Mouse (Mus musculus): Measurements from ENCODE around the gene Olfr1311. TPM values are rescaled to one million over a fixed set of nuclear protein-coding genes. Genes with fewer than 3 reads are reported as not detected.
"Not testable (repeated sequence)": the region's sequence is repeated elsewhere in the genome, so short reads cannot be mapped to it uniquely, and the experiment has no call there.

Gene Olfr1311
- polyA plus RNA-seq (2015; fragmentation: Nextera tagmentation; extraction: Ambion mirVana) = not detected in 2 replicates

DNA sequence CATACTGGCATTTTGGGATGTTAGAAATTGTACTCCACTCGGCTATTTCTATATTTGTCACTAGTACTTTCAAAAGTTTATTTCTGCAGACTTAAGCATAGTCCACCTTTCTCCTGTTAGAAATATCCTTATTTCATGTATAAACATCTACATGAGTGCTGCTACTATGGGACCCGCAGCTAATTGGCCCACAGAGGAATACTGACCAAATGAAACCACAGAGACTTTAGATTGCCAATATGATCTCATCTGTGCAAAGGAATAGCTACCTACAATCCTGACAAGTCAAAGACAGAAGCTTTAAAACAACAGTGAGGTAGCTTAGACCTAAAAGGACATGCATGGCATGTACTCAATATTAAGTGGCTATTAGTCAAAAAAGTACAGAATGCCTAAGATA is at the start of gene Olfr1311:
TSS of gene Olfr1311 (minus strand) at position 101 of the 400 bp plus-strand sequence.
- H3K4me3 ChIP-seq (replicated peaks) = no peak within 1 kb of the TSS
- no peaks in the 10 kb centered on the region for H3K36me3 ChIP-seq
- ATAC-seq (ENCODE audit: insufficient read depth, low FRiP score, low read depth) = no peak
- H3K4me2 ChIP-seq = no peak within 1 kb of the TSS
- 86% methylated on average over 2 of the region's 2 CpGs for WGBS
- H3K27ac ChIP-seq = no peak within 1 kb of the TSS
- no peak within 1 kb of the TSS for H3K9ac ChIP-seq
- no peaks in the 10 kb centered on the region for H3K9me3 ChIP-seq
- H3K27me3 ChIP-seq (replicated peaks) = no peaks in the 10 kb centered on the region
- no peaks in the 10 kb centered on the region for H3K4me1 ChIP-seq

DNA sequence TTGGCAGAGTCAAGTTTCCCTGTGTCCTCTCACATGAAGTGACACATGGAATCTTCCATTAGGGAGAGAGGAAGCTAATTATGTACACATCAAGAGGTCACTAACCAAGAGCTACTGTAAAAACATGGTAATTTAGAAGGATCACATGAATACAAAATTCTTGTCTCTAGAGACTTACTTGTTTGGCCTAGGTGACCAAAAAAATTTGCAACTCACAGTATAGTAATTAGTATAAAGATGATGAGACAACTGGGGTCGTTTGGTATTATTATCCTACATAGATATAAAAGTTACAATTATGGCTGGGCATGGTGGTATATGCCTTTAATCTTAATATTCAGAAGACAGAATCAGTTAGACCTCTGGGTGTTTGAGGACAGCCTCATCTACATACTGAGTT is 25.9 kb upstream of the Olfr1311 start, which contains the start of gene Olfr1312:
TSS of gene Olfr1312 (minus strand) at position 101 of the 400 bp plus-strand sequence.
- Histone ChIP-seq H3K9me3 (no peaks in the 10 kb centered on the region), H3K4me3 (replicated peaks) (no peak within 1 kb of the TSS), H3K9ac (no peak within 1 kb of the TSS), H3K27ac (no peak within 1 kb of the TSS), H3K27me3 (replicated peaks) (no peaks in the 10 kb centered on the region), H3K4me2 (no peak within 1 kb of the TSS), H3K4me1 (no peaks in the 10 kb centered on the region), H3K36me3 (no peaks in the 10 kb centered on the region)
- ATAC-seq (ENCODE audit: insufficient read depth, low FRiP score, low read depth) = no peak
- 30% methylated on average over 1 of the region's 1 CpGs for WGBS

DNA sequence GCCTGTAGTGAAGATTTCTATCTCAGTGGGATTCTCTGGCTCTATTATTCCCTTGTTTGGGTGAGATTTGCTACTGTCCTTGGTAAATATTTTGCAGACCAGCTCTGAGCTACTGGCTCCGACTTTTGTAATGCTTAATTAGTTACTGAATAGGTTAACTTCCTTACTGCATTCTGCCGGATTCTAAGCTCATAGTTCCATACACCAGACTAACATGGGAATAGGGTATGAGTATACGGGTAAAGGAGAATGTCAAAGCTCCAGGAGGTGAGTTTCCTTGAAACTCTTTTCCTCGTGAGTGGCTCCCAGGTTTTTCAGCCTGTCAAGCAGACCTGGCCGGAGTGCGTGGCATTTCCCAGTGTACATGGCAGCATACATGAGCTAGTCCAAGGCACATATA is 2.8 kb upstream of the Olfr1311 start:
- ATAC-seq (ENCODE audit: insufficient read depth, low FRiP score, low read depth); H3K27me3 ChIP-seq (replicated peaks); H3K4me1 ChIP-seq; H3K4me3 ChIP-seq (replicated peaks); H3K9ac ChIP-seq; H3K9me3 ChIP-seq; H3K36me3 ChIP-seq; H3K4me2 ChIP-seq; H3K27ac ChIP-seq: not testable (repeated sequence)
- 33% methylated on average over 6 of the region's 6 CpGs for WGBS

DNA sequence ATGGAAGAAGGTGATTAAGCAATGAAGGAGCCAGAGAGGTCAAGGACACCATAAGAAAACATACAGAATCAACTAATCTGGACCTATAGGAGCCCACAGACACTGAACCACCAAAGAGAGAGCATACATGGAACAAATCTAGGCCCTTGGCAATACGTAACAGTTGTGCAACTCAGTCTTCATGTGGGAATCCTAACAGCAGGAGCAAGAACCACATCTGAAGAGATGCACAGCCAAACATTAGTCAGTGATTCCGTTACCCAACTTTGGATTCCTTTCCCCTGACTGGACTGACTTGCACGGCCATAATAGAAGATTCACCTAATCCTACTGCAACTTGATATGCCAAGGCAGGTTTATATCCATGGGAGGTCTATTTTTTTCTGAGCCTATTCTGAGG is 9.3 kb downstream of the Olfr1311 start:
- WGBS = 72% methylated on average over 3 of the region's 3 CpGs
- Histone ChIP-seq H3K27ac (no peak overlapping the region), H3K4me1 (no peaks in the 10 kb centered on the region), H3K27me3 (replicated peaks) (no peaks in the 10 kb centered on the region), H3K4me3 (replicated peaks) (no peak overlapping the region), H3K36me3 (no peaks in the 10 kb centered on the region), H3K9me3 (no peaks in the 10 kb centered on the region), H3K9ac (no peak overlapping the region), H3K4me2 (no peak overlapping the region)
- ATAC-seq (ENCODE audit: insufficient read depth, low FRiP score, low read depth) = no peak

DNA sequence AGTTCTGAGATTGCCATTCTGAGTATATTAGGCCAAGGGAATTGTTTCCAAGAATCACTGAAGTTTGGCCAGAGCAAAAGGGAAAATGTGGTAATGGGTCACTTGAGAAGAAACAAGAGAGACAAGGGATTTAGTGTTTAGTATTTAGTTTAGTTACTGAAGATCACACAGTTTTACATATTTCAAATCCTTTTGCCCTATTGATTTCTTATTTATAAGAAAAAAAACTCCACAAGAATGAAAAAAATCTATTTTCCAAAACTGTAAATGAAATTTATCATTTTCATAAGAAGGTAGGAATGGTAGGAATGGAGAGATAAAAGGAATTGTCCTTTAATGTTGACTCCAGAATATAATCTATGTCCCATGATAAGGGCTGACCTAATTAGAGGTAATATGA is 11.6 kb downstream of the Olfr1311 start, which contains the start of gene Olfr1310:
TSS of gene Olfr1310 (minus strand) at position 101 of the 400 bp plus-strand sequence.
- Histone ChIP-seq H3K9ac (no peak within 1 kb of the TSS), H3K4me3 (replicated peaks) (no peak within 1 kb of the TSS), H3K9me3 (no peaks in the 10 kb centered on the region), H3K27ac (no peak within 1 kb of the TSS), H3K36me3 (no peaks in the 10 kb centered on the region), H3K4me2 (no peak within 1 kb of the TSS), H3K27me3 (replicated peaks) (no peaks in the 10 kb centered on the region), H3K4me1 (no peaks in the 10 kb centered on the region)
- no peak for ATAC-seq (ENCODE audit: insufficient read depth, low FRiP score, low read depth)

DNA sequence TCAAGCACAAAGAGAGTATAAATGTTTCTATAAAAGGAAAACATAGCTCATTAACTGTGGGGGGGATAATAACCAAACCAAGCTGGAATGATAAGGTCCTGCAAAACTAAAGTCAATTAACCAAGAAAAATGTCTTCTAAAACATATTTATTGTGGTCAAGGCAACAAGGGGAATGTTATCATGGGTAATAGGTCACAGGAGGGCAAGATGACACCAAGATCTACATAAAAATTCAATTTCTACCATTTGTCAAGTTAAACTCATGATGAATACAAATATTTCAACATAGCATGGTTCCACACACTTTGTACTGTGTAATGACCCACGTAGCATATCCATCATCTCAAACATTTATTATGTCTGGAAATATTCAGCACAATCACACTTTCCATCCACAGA is 34.0 kb downstream of the Olfr1311 start, which contains the start of gene Olfr1309:
TSS of gene Olfr1309 (minus strand) at position 101 of the 400 bp plus-strand sequence.
- no peak within 1 kb of the TSS for H3K4me2 ChIP-seq
- no peak within 1 kb of the TSS for H3K27ac ChIP-seq
- H3K9ac ChIP-seq = no peak within 1 kb of the TSS
- WGBS = 67% methylated on average over 1 of the region's 1 CpGs
- no peak within 1 kb of the TSS for H3K4me3 ChIP-seq (replicated peaks)
- H3K4me1 ChIP-seq = no peaks in the 10 kb centered on the region
- H3K36me3 ChIP-seq = no peaks in the 10 kb centered on the region
- no peaks in the 10 kb centered on the region for H3K27me3 ChIP-seq (replicated peaks)
- H3K9me3 ChIP-seq = no peaks in the 10 kb centered on the region
- no peak for ATAC-seq (ENCODE audit: insufficient read depth, low FRiP score, low read depth)

Other genes starting within 250 kb of the Olfr1311 start
- not detected in 2 replicates for gene Olfr1302, start 247.0 kb downstream of the Olfr1311 start, polyA plus RNA-seq (2015; fragmentation: Nextera tagmentation; extraction: Ambion mirVana)
- gene Olfr1303, start 204.1 kb downstream of the Olfr1311 start, polyA plus RNA-seq (2015; fragmentation: Nextera tagmentation; extraction: Ambion mirVana) = not detected in 2 replicates
- gene Olfr1305, start 147.3 kb downstream of the Olfr1311 start, polyA plus RNA-seq (2015; fragmentation: Nextera tagmentation; extraction: Ambion mirVana) = not detected in 2 replicates
- not detected in 2 replicates for gene Olfr1306, start 108.1 kb downstream of the Olfr1311 start, polyA plus RNA-seq (2015; fragmentation: Nextera tagmentation; extraction: Ambion mirVana)
- gene Olfr1307, start 75.0 kb downstream of the Olfr1311 start, polyA plus RNA-seq (2015; fragmentation: Nextera tagmentation; extraction: Ambion mirVana) = not detected in 2 replicates
- not detected in 2 replicates for gene Olfr1308, start 59.5 kb downstream of the Olfr1311 start, polyA plus RNA-seq (2015; fragmentation: Nextera tagmentation; extraction: Ambion mirVana)
- not detected in 2 replicates for gene Olfr1309, start 34.1 kb downstream of the Olfr1311 start, polyA plus RNA-seq (2015; fragmentation: Nextera tagmentation; extraction: Ambion mirVana)
- gene Olfr1310, start 11.7 kb downstream of the Olfr1311 start, polyA plus RNA-seq (2015; fragmentation: Nextera tagmentation; extraction: Ambion mirVana) = not detected in 2 replicates
- not detected in 2 replicates for gene Olfr1312, start 25.8 kb upstream of the Olfr1311 start, polyA plus RNA-seq (2015; fragmentation: Nextera tagmentation; extraction: Ambion mirVana)
- gene Olfr1313, start 53.4 kb upstream of the Olfr1311 start, polyA plus RNA-seq (2015; fragmentation: Nextera tagmentation; extraction: Ambion mirVana) = not detected in 2 replicates
- gene Olfr1314, start 72.4 kb upstream of the Olfr1311 start, polyA plus RNA-seq (2015; fragmentation: Nextera tagmentation; extraction: Ambion mirVana) = not detected in 2 replicates
- not detected in 2 replicates for gene Olfr1315-ps1, start 91.0 kb upstream of the Olfr1311 start, polyA plus RNA-seq (2015; fragmentation: Nextera tagmentation; extraction: Ambion mirVana)
- gene Olfr1316, start 110.6 kb upstream of the Olfr1311 start, polyA plus RNA-seq (2015; fragmentation: Nextera tagmentation; extraction: Ambion mirVana) = not detected in 2 replicates
- not detected in 2 replicates for gene Olfr1317, start 115.9 kb upstream of the Olfr1311 start, polyA plus RNA-seq (2015; fragmentation: Nextera tagmentation; extraction: Ambion mirVana)
- not detected in 2 replicates for gene Olfr1318, start 129.8 kb upstream of the Olfr1311 start, polyA plus RNA-seq (2015; fragmentation: Nextera tagmentation; extraction: Ambion mirVana)
- 27.0 and 28.0 TPM in 2 replicates for gene Lpcat4, start 215.1 kb upstream of the Olfr1311 start, polyA plus RNA-seq (2015; fragmentation: Nextera tagmentation; extraction: Ambion mirVana)
- gene Nutm1, start 234.9 kb upstream of the Olfr1311 start, polyA plus RNA-seq (2015; fragmentation: Nextera tagmentation; extraction: Ambion mirVana) = 0.04 TPM in 1 of 2 replicates, not detected in the other
- gene Nop10, start 237.5 kb upstream of the Olfr1311 start, polyA plus RNA-seq (2015; fragmentation: Nextera tagmentation; extraction: Ambion mirVana) = 213 and 223 TPM in 2 replicates
- 10.5 and 11.8 TPM in 2 replicates for gene Slc12a6, start 241.4 kb upstream of the Olfr1311 start, polyA plus RNA-seq (2015; fragmentation: Nextera tagmentation; extraction: Ambion mirVana)
- not detected in 2 replicates for gene Gm21985, start 241.9 kb upstream of the Olfr1311 start, polyA plus RNA-seq (2015; fragmentation: Nextera tagmentation; extraction: Ambion mirVana)